Mouse (Mus musculus): ENCODE measurements around the gene Ppt2.

Gene Ppt2

DNA sequence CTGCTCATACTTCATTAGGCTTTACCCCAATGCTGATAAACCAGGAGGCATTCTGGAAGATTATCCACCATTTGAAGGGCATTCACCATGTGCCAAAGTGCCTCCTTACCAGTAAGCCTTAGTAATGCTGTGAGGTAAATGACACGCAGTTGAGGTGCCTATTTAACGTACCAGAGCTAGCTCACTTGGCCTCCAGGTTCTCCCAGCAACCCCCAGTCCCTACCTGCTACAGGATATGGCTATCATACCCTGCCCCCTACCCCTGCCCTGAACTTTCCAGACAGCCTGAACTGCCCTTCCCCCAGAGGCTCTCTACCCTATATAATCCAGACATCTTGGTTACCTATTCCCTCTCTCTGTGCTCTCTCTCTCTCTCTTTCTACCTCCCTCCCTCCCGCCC lies 39.5 kb downstream of the Ppt2 start:
- DNase-seq (ENCODE audit: low read depth, low spot score) = no peak

DNA sequence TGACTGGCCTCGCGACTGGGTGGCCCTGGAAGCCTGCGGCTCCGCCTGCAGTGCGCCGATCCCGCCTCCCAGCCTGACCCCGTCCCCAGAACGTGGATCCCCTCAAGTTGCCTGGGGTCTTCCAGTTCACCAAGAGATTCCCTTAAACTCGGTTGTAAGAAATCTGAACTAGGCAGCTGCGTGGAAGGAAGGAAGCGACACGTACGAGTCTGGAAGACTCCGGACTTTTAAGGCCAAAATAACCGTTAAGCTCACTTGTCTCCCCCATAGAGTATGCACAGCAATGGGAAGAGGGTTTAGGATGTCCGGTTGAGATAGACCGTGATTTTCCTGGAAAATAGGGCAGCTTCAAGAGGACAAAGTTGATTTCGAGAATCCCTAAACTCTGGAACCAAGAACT lies 40.5 kb downstream of the Ppt2 start:
- DNase-seq (ENCODE audit: low read depth, low spot score) = peak; percentile 46

GRCm38 (mm10) chr17:34587423-34587811 lies 40.9 kb downstream of the Ppt2 start:
- peak; percentile 89 for DNase-seq (ENCODE audit: low read depth, low spot score)

GRCm38 (mm10) chr17:34586796-34587422 lies 41.4 kb downstream of the Ppt2 start:
- DNase-seq (ENCODE audit: low read depth, low spot score) = peak; percentile 83

- DNase-seq (ENCODE audit: low read depth, low spot score) = no peak
These were observed 42.2 kb downstream of the Ppt2 start for GRCm38 (mm10) chr17:34585877-34586771.

DNA sequence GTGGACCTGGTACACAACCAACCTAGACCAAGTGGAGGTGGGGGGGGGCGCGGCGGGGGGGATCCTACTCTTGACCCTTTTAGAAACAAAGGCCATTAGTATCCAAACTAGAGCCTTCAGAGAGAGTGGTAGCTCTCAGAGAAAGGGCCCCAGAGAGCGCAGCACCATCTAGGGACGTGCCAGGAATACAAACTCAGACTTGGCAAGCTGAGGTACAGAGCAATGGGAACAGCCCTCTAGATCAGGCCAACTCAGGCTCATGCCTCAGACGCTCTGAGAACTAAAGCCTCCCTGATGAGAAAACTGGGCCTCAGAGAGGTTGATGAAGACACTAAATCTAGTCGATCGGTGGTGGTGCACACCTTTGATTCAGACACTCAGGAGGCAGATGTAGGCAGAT lies 43.2 kb downstream of the Ppt2 start:
- no peak for DNase-seq (ENCODE audit: low read depth, low spot score)

GRCm38 (mm10) chr17:34583819-34584218 lies 44.5 kb downstream of the Ppt2 start:
- no peak for DNase-seq (ENCODE audit: low read depth, low spot score)

DNA sequence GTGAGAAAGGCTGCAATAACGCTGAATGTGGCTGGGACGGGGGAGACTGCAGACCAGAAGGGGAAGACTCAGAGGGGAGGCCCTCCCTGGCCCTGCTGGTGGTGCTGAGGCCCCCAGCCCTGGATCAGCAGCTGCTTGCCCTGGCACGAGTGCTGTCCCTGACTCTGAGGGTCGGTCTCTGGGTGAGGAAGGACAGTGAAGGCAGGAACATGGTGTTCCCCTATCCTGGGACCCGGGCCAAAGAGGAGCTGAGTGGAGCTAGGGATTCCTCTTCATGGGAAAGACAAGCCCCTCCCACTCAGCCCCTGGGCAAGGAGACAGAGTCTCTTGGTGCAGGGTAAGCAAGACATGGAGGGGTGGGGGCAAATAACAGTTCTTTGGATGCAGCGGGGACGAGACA lies 44.9 kb downstream of the Ppt2 start:
- DNase-seq (ENCODE audit: low read depth, low spot score) = no peak

- no peak for DNase-seq (ENCODE audit: low read depth, low spot score)
These were observed 45.8 kb downstream of the Ppt2 start for GRCm38 (mm10) chr17:34582528-34582927.

GRCm38 (mm10) chr17:34578070-34578469 lies 50.2 kb downstream of the Ppt2 start:
- no peak for DNase-seq (ENCODE audit: low read depth, low spot score)

DNA sequence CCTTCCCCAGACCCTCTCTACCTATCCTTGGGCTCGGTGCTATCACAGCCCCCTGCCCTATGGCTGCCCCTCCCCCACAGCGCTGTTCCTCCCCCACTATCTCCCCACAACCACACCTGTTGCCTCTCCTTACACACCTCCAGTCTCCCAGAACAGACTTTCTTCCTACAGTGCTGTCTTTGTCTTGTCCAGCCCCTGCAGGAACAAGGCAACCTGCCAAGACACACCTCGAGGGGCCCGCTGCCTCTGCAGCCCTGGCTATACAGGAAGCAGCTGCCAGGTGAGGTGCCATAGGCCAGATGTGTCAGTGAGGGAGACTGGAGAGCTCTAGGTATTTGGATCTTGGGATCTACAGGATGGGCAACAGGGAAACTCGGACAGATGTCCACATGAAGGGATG lies 51.7 kb downstream of the Ppt2 start:
- DNase-seq (ENCODE audit: low read depth, low spot score) = no peak

- DNase-seq (ENCODE audit: low read depth, low spot score) = no peak
These were observed 55.9 kb downstream of the Ppt2 start for GRCm38 (mm10) chr17:34572361-34572760.

DNA sequence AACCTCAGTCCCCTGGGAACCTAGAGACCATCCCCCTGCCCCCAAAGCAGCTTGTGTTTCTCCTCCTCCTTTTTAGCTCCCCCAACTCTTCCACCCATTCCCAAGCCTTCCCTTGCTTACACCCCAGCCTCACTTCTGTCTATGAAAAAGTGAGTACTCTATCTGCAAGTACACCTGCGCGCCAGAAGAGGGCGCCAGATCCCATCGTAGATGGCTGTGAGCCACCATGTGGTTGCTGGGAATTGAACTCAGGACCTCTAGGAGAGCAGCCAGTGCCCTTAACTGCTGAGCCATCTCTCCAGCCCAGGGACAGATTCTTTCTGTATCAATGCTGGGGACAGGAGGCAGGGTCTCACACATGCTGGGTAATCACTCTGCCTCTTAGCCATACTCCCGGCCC lies 56.4 kb downstream of the Ppt2 start:
- no peak for DNase-seq (ENCODE audit: low read depth, low spot score)

GRCm38 (mm10) chr17:34569919-34570318 lies 58.4 kb downstream of the Ppt2 start:
- no peak for DNase-seq (ENCODE audit: low read depth, low spot score)

GRCm38 (mm10) chr17:34568421-34568820 lies 59.9 kb downstream of the Ppt2 start:
- DNase-seq (ENCODE audit: low read depth, low spot score) = no peak

DNA sequence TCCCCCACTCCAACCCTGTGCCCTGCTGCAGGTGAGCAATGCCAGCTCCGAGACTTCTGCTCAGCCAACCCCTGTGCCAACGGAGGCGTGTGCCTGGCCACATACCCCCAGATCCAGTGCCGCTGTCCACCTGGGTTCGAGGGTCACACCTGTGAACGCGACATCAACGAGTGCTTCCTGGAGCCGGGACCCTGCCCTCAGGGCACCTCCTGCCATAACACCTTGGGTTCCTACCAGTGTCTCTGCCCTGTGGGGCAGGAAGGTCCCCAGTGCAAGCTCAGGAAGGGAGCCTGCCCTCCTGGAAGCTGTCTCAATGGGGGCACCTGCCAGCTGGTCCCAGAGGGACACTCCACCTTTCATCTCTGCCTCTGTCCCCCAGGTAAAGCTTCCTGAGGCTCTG lies 61.0 kb downstream of the Ppt2 start:
- no peak for DNase-seq (ENCODE audit: low read depth, low spot score)

Measured in 3T3-L1 (cell line).